Mouse (Mus musculus): ENCODE measurements around the gene Cadm4.
A peak's percentile ranks its signal among the peaks of the same experiment; 100 is the strongest.

Cadm4 gene

GRCm38 (mm10) chr7:24459843-24460242, 22.0 kb upstream of the Cadm4 start:
- TF ChIP-seq CTCF (conservative IDR thresholded peaks at IDR 0.05; ENCODE audit: low read length) (no peak), POU5F1 (IDR thresholded peaks at IDR 0.05; ENCODE audit: borderline replicate concordance, low read length) (no peak), NANOG (IDR thresholded peaks at IDR 0.05; ENCODE audit: borderline replicate concordance, low read length) (no peak)
- Histone ChIP-seq H3K4me1 (replicated peaks; ENCODE audit: low read depth, low read length) (peaks cover 85% of the 10 kb centered on the region), H3K27me3 (ENCODE audit: insufficient read depth, low read length) (peaks cover 16% of the 10 kb centered on the region), H3K4me3 (replicated peaks; ENCODE audit: low read length) (peak overlapping the region; percentile 35), H3K9me3 (ENCODE audit: low read length) (no peaks in the 10 kb centered on the region), H3K36me3 (ENCODE audit: insufficient read depth, low read length) (no peaks in the 10 kb centered on the region)

GRCm38 (mm10) chr7:24461376-24462051, 20.3 kb upstream of the Cadm4 start:
- peak overlapping the region; percentile 7; the same call in 1 of the 2 replicates for H3K4me3 ChIP-seq (replicated peaks; ENCODE audit: low read length)
- H3K27me3 ChIP-seq (ENCODE audit: insufficient read depth, low read length) = peaks cover 18% of the 10 kb centered on the region
- peaks cover 16% of the 10 kb centered on the region for H3K36me3 ChIP-seq (ENCODE audit: insufficient read depth, low read length)
- peaks cover 88% of the 10 kb centered on the region for H3K4me1 ChIP-seq (replicated peaks; ENCODE audit: low read depth, low read length)
- TF ChIP-seq CTCF (conservative IDR thresholded peaks at IDR 0.05; ENCODE audit: low read length) = no peak
- TF ChIP-seq NANOG (IDR thresholded peaks at IDR 0.05; ENCODE audit: borderline replicate concordance, low read length) = no peak
- no peak for TF ChIP-seq POU5F1 (IDR thresholded peaks at IDR 0.05; ENCODE audit: borderline replicate concordance, low read length)
- H3K9me3 ChIP-seq (ENCODE audit: low read length) = no peaks in the 10 kb centered on the region

- Histone ChIP-seq H3K27me3 (ENCODE audit: insufficient read depth, low read length) (peaks cover 18% of the 10 kb centered on the region), H3K4me1 (replicated peaks; ENCODE audit: low read depth, low read length) (peaks cover 85% of the 10 kb centered on the region), H3K9me3 (ENCODE audit: low read length) (no peaks in the 10 kb centered on the region), H3K36me3 (ENCODE audit: insufficient read depth, low read length) (peaks cover 28% of the 10 kb centered on the region), H3K4me3 (replicated peaks; ENCODE audit: low read length) (peak within 1 kb of the TSS; percentile 78)
- TF ChIP-seq POU5F1 (IDR thresholded peaks at IDR 0.05; ENCODE audit: borderline replicate concordance, low read length) = no peak
- no peak for TF ChIP-seq NANOG (IDR thresholded peaks at IDR 0.05; ENCODE audit: borderline replicate concordance, low read length)
- no peak for TF ChIP-seq CTCF (conservative IDR thresholded peaks at IDR 0.05; ENCODE audit: low read length)
Measured at GRCm38 (mm10) chr7:24462388-24463319, 19.2 kb upstream of the Cadm4 start, which contains the start of gene Plaur. TSS of gene Plaur (plus strand) at chr7:24462484.

- Histone ChIP-seq H3K4me1 (replicated peaks; ENCODE audit: low read depth, low read length) (peaks cover 58% of the 10 kb centered on the region), H3K4me3 (replicated peaks; ENCODE audit: low read length) (no peak overlapping the region), H3K9me3 (ENCODE audit: low read length) (peaks cover 7% of the 10 kb centered on the region; the same call in 1 of the 2 replicates), H3K27me3 (ENCODE audit: insufficient read depth, low read length) (peaks cover 8% of the 10 kb centered on the region), H3K36me3 (ENCODE audit: insufficient read depth, low read length) (peaks cover 58% of the 10 kb centered on the region)
- TF ChIP-seq NANOG (IDR thresholded peaks at IDR 0.05; ENCODE audit: borderline replicate concordance, low read length) (no peak), POU5F1 (IDR thresholded peaks at IDR 0.05; ENCODE audit: borderline replicate concordance, low read length) (no peak), CTCF (conservative IDR thresholded peaks at IDR 0.05; ENCODE audit: low read length) (no peak)
Measured at GRCm38 (mm10) chr7:24466835-24467234, 15.0 kb upstream of the Cadm4 start.

- no peak for TF ChIP-seq POU5F1 (IDR thresholded peaks at IDR 0.05; ENCODE audit: borderline replicate concordance, low read length)
- no peak for TF ChIP-seq NANOG (IDR thresholded peaks at IDR 0.05; ENCODE audit: borderline replicate concordance, low read length)
- no peak for TF ChIP-seq CTCF (conservative IDR thresholded peaks at IDR 0.05; ENCODE audit: low read length)
- peaks cover 69% of the 10 kb centered on the region for H3K36me3 ChIP-seq (ENCODE audit: insufficient read depth, low read length)
- H3K9me3 ChIP-seq (ENCODE audit: low read length) = peaks cover 7% of the 10 kb centered on the region; the same call in 1 of the 2 replicates
- peaks cover 4% of the 10 kb centered on the region; the same call in 1 of the 2 replicates for H3K27me3 ChIP-seq (ENCODE audit: insufficient read depth, low read length)
- H3K4me3 ChIP-seq (replicated peaks; ENCODE audit: low read length) = no peak overlapping the region
- peaks cover 59% of the 10 kb centered on the region for H3K4me1 ChIP-seq (replicated peaks; ENCODE audit: low read depth, low read length)
Measured at GRCm38 (mm10) chr7:24467886-24468285, 13.9 kb upstream of the Cadm4 start.

- Histone ChIP-seq H3K36me3 (ENCODE audit: insufficient read depth, low read length) (peaks cover 79% of the 10 kb centered on the region), H3K27me3 (ENCODE audit: insufficient read depth, low read length) (peaks cover 4% of the 10 kb centered on the region; the same call in 1 of the 2 replicates), H3K4me1 (replicated peaks; ENCODE audit: low read depth, low read length) (peaks cover 49% of the 10 kb centered on the region), H3K4me3 (replicated peaks; ENCODE audit: low read length) (no peak overlapping the region), H3K9me3 (ENCODE audit: low read length) (peaks cover 7% of the 10 kb centered on the region; the same call in 1 of the 2 replicates)
- TF ChIP-seq POU5F1 (IDR thresholded peaks at IDR 0.05; ENCODE audit: borderline replicate concordance, low read length) (no peak), NANOG (IDR thresholded peaks at IDR 0.05; ENCODE audit: borderline replicate concordance, low read length) (no peak), CTCF (conservative IDR thresholded peaks at IDR 0.05; ENCODE audit: low read length) (peak; percentile 95)
Measured at GRCm38 (mm10) chr7:24469126-24469525, 12.7 kb upstream of the Cadm4 start.

- Histone ChIP-seq H3K36me3 (ENCODE audit: insufficient read depth, low read length) (peaks cover 86% of the 10 kb centered on the region), H3K9me3 (ENCODE audit: low read length) (peaks cover 7% of the 10 kb centered on the region; the same call in 1 of the 2 replicates), H3K4me3 (replicated peaks; ENCODE audit: low read length) (no peak overlapping the region), H3K27me3 (ENCODE audit: insufficient read depth, low read length) (no peaks in the 10 kb centered on the region), H3K4me1 (replicated peaks; ENCODE audit: low read depth, low read length) (peaks cover 49% of the 10 kb centered on the region)
- TF ChIP-seq CTCF (conservative IDR thresholded peaks at IDR 0.05; ENCODE audit: low read length) (no peak), NANOG (IDR thresholded peaks at IDR 0.05; ENCODE audit: borderline replicate concordance, low read length) (no peak), POU5F1 (IDR thresholded peaks at IDR 0.05; ENCODE audit: borderline replicate concordance, low read length) (no peak)
Measured at GRCm38 (mm10) chr7:24470356-24470755, 11.5 kb upstream of the Cadm4 start.

GRCm38 (mm10) chr7:24472442-24472841, 9.4 kb upstream of the Cadm4 start:
- H3K36me3 ChIP-seq (ENCODE audit: insufficient read depth, low read length) = peaks cover 76% of the 10 kb centered on the region
- peaks cover 7% of the 10 kb centered on the region for H3K9me3 ChIP-seq (ENCODE audit: low read length)
- peaks cover 48% of the 10 kb centered on the region for H3K4me1 ChIP-seq (replicated peaks; ENCODE audit: low read depth, low read length)
- TF ChIP-seq POU5F1 (IDR thresholded peaks at IDR 0.05; ENCODE audit: borderline replicate concordance, low read length) (no peak), NANOG (IDR thresholded peaks at IDR 0.05; ENCODE audit: borderline replicate concordance, low read length) (no peak), CTCF (conservative IDR thresholded peaks at IDR 0.05; ENCODE audit: low read length) (no peak)
- peaks cover under 1% of the 10 kb centered on the region for H3K27me3 ChIP-seq (ENCODE audit: insufficient read depth, low read length)
- no peak overlapping the region for H3K4me3 ChIP-seq (replicated peaks; ENCODE audit: low read length)

Data from E14TG2a.4 (cell line).